Mouse (Mus musculus): ENCODE measurements around the gene Ccdc60.
"Not testable (repeated sequence)": the region's sequence is repeated elsewhere in the genome, so short reads cannot be mapped to it uniquely, and the experiment has no call there.

Gene Ccdc60

DNA sequence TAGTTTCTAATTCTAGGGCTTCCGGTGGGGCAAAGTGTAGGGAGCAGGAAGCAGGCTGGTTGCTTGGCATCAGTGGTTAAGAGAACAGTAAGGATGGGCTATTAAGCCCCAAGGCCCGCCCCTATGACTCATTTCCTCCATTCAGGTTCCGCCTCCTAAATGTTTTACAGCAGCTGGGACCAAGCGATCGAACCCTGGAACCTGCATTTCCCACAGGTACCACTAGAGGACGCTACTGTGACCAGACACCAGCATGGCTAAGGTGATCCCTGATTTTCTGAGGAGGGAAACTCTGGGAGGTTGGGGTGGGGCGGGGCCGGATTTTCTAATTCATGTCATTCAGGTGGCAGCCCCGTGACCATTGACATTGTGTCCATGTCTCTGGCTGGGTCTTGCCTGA lies 96.1 kb downstream of the Ccdc60 start:
- no peak for DNase-seq (ENCODE audit: low read depth, low spot score)

- no peak for DNase-seq (ENCODE audit: low read depth, low spot score)
Measured at GRCm38 (mm10) chr5:116191596-116191995, 97.2 kb downstream of the Ccdc60 start.

- DNase-seq (ENCODE audit: low read depth, low spot score): peak; percentile 39
Measured at GRCm38 (mm10) chr5:116189818-116190217, 99.0 kb downstream of the Ccdc60 start.

DNA sequence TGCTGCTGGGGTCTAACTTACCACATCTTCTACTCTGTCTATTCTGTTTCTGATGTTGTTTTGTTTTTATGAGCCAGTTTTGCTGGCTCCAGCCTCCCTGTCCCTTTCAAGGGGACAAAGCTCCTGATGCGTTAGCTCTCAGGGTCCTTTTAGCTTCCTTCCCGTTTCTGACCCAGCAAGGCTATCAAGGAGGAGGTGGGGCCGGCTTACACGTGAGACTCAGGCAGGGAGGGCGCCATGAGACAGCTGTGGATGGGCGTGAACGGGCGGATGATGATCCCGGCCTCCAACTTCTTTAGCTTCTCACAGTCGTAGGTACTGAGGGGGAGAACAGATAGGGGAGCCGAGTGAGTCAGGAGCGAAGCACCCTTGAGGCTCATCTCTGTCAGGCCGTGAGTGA lies 108.2 kb downstream of the Ccdc60 start:
- no peak for DNase-seq (ENCODE audit: low read depth, low spot score)

DNA sequence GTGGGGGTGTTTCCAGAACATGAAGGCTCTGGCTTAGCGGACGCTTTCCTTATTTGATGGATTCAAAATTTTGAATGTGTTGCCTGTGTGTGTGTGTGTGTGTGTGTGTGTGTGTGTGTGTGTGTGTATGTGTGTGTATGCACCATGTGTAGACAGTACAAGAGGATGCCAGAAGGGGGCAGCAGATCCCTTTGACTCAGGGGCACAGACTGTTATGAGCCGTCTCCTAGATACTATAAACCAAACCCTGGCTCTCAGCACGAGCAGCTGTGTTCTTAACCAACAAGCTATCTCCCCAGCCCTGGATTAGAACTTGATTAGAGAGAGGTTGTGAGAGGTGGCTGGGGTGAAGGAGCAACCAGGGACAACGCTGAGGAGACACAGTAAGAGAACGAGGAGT lies 117.1 kb downstream of the Ccdc60 start:
- DNase-seq (ENCODE audit: low read depth, low spot score): no peak

- DNase-seq (ENCODE audit: low read depth, low spot score): no peak
Measured at GRCm38 (mm10) chr5:116166965-116167364, 121.8 kb downstream of the Ccdc60 start.

- no peak for DNase-seq (ENCODE audit: low read depth, low spot score)
Measured at GRCm38 (mm10) chr5:116165203-116165888, 123.4 kb downstream of the Ccdc60 start.

GRCm38 (mm10) chr5:116154811-116155210 lies 134.0 kb downstream of the Ccdc60 start:
- DNase-seq (ENCODE audit: low read depth, low spot score): no peak

GRCm38 (mm10) chr5:116146446-116146845 lies 142.3 kb downstream of the Ccdc60 start:
- DNase-seq (ENCODE audit: low read depth, low spot score): not testable (repeated sequence)

DNA sequence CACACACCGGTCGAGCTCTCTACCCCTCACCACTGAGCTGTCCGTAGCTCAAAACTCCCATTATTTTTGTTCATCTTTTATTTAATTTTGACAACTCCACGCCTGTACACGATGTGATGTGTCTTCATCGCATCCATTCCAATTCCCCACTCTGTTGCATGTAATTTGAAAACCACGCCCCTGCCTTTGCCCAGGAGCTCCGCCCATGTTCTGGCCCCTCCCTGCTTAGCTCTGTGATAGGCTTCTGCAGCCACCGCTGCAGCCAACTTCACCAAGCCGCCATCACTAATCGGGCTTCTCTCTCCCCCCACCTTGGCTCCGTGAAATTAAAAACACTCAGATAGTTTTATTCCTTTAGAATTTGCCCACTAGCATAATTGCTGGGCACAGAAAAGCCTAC lies 144.1 kb downstream of the Ccdc60 start:
- no peak for DNase-seq (ENCODE audit: low read depth, low spot score)

DNA sequence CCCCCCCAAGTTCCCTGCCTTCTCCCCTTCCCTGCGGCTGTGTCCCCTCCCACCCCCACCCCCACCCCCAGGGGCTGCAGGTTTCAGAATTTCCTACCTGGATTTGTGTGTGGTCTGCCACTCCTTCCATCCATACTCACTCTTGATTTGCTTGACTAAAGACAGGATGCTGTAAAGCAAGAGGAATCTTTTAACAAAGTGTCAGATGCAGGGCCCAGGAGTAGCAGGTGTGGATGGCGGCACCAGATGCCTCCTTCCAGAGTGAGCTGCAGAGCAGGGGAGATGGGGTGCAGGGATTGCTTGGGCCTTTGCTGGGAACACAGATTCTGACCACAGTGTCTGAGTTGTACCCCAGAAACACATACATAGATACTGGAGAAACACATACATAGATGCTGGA lies 148.1 kb downstream of the Ccdc60 start:
- no peak for DNase-seq (ENCODE audit: low read depth, low spot score)

GRCm38 (mm10) chr5:116123344-116123743 lies 165.4 kb downstream of the Ccdc60 start:
- DNase-seq (ENCODE audit: low read depth, low spot score): peak; percentile 66

DNA sequence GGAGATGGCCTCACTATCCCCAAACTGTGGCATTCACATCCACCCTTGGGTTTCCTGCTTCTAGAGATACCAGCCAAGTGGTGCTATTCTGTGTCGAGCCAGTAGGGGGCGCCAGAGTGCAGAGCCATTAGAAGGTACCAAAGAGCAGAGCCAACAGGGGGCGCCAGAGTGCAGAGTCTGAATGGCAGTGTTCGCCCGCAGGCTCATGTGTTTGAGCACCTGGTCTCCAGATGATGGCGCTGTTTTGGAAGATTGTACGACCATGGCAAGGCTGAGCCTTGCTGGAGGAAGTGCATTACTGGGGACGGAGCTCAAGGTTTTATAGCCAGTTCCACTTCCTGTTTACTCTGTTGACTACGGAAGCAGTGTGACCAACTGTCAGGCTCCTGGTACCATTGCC lies 172.2 kb downstream of the Ccdc60 start:
- DNase-seq (ENCODE audit: low read depth, low spot score): peak; percentile 45

- no peak for DNase-seq (ENCODE audit: low read depth, low spot score)
Measured at GRCm38 (mm10) chr5:116116110-116116509, 172.7 kb downstream of the Ccdc60 start.

DNA sequence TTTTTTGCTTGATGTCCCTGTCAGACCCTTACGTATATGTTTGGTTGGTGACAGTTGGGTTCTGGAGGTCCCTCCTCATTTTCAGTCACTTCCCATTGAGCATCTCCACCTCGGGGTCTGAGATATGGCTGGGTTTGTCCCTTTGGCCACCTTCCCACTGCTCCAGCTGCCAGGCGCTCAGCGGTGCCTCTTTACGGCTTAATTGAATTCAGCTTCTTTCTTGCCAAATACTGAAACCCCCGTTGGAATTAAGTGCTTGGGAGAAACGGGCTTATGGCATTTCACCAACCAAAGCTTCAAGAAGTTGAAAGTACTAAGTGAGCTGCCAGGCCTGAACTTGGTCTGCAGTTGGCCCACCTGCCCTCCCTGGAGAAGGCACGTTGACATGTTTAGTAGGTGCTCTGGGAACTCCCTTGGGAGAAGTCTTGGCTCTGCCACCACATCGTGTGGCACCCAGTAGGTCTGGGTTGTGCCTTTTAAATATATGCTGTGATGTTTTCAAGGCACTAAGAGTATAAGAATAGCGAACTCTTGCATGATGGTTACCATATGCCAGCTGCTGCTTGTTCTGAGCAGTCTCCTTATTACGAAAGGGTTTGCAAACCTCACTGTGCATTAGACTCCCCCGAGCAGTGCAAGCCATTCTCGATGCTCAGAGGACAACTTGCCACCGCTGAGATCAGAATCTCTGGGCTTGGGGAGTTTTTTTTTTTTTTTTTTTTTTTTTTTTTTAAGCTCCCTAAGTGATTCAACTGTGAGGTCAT lies 173.5 kb downstream of the Ccdc60 start:
- DNase-seq (ENCODE audit: low read depth, low spot score): no peak

DNA sequence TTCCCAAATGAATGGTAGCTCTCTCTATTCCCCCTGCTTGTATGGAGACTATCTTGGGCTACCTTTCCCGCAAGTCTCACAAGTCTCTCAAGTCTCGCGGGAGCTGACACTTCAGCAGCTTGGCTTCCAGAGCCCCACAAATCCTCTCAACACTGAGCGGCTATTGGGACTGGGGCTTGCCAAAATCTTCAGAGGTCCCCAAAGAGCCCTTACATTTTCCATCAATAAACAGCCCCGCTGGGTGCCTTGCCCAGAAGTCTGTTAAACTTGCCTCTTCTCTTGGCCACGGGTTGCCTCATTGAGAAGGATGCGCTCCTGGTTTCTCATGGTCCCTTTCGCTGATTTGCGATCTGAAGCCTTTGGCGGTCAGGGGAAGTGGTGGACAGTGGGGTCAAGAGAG lies 180.1 kb downstream of the Ccdc60 start:
- DNase-seq (ENCODE audit: low read depth, low spot score): no peak

- no peak for DNase-seq (ENCODE audit: low read depth, low spot score)
Measured at GRCm38 (mm10) chr5:116084231-116084630, 204.6 kb downstream of the Ccdc60 start.

GRCm38 (mm10) chr5:116083081-116083480 lies 205.7 kb downstream of the Ccdc60 start, which contains the start of gene Tmem233:
Tmem233 (minus strand) TSS chr5:116083244.
- peak; percentile 83 for DNase-seq (ENCODE audit: low read depth, low spot score)

DNA sequence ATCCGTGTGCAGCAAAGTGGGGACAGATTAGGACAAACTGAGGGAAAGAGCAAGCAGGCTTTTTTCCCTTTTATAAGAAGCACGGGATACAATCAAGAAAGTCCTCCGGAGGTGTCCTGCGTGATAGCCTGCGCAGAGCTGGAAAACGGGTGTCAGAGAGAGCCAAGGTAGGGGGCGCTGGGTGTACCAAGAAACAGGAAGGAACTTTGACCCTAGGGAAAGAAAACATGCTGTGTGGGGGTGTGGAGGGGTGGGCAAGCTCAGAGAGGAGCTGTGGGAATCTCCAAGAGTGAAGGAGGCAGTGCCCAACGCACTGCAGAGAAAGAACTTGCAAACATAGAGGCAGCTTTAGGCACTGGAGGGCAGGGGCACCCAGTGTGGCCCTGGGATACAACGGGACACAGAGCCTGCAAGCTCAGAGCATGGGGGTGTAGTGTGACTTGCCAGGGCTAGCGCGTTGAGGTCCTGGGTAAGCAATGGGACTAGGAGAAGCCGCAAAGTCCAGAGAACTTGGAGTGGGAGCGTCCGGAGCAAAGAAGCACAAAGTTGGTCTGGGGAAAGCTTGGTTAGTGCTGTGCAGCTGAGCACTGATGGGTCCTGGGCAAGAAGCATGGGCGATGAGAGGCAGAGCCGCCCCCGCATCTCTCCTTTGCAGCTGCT lies 206.4 kb downstream of the Ccdc60 start:
- DNase-seq (ENCODE audit: low read depth, low spot score): peak; percentile 21

GRCm38 (mm10) chr5:116081616-116082015 lies 207.2 kb downstream of the Ccdc60 start:
- DNase-seq (ENCODE audit: low read depth, low spot score): peak; percentile 78

- DNase-seq (ENCODE audit: low read depth, low spot score): peak; percentile 84
Measured at GRCm38 (mm10) chr5:116080736-116081135, 208.0 kb downstream of the Ccdc60 start.

Measured in skeletal muscle tissue, adult 2 months (tissue).